Mouse (Mus musculus) embryonic facial prominence, embryonic 13.5 days (tissue): ENCODE data around the gene Slc44a5. TPM values are rescaled to one million over a fixed set of nuclear protein-coding genes. Genes with fewer than 3 reads are reported as not detected.

ENCODE experiments used
- ATAC-seq: fragments of 200-750 bp; cut with Nextera tagmentation; 2 replicates; pipeline ENCODE4 v1.8.0; 2017; ENCODE audit warnings: low read depth; ENCODE audit not compliant: insufficient number of reproducible peaks, insufficient read depth, low FRiP score, low TSS enrichment
- H3K27ac ChIP-seq: fragments of 300-500 bp; sonication (generic); 2 replicates; pipeline ENCODE4 v1.5.1; 2015; ENCODE audit warnings: moderate library complexity, mild to moderate bottlenecking, inconsistent platforms
- H3K27me3 ChIP-seq: fragments of 300-500 bp; sonication (generic); 2 replicates; pipeline ENCODE4 v1.6.1; 2015; ENCODE audit warnings: mild to moderate bottlenecking, inconsistent platforms
- H3K36me3 ChIP-seq: fragments of 300-500 bp; sonication (generic); 2 replicates; pipeline ENCODE4 v1.6.1; 2015; ENCODE audit warnings: mild to moderate bottlenecking, inconsistent platforms
- H3K4me1 ChIP-seq: fragments of 300-500 bp; sonication (generic); 2 replicates; pipeline ENCODE4 v1.6.1; 2015; ENCODE audit warnings: inconsistent platforms
- H3K4me2 ChIP-seq: fragments of 300-500 bp; sonication (generic); 2 replicates; pipeline ENCODE4 v1.6.1; 2015; ENCODE audit warnings: moderate library complexity, mild to moderate bottlenecking, inconsistent platforms
- H3K4me3 ChIP-seq: fragments of 300-500 bp; sonication (generic); 2 replicates; pipeline ENCODE4 v1.5.1; 2015; ENCODE audit warnings: mild to moderate bottlenecking, inconsistent platforms
- H3K9ac ChIP-seq: fragments of 300-500 bp; sonication (generic); 2 replicates; pipeline ENCODE4 v1.6.1; 2015; ENCODE audit warnings: mild to moderate bottlenecking, inconsistent platforms
- H3K9me3 ChIP-seq: fragments of 300-500 bp; sonication (generic); 2 replicates; pipeline ENCODE4 v1.6.1; 2016; ENCODE audit warnings: inconsistent platforms
- whole genome bisulfite sequencing: fragments of 180-500 bp; shearing (Covaris S2); methylation state at CpG from one replicate; pipeline ENCODE4 v1.1.7; 2015; ENCODE audit warnings: mixed read lengths; 5-methylcytosine and 5-hydroxymethylcytosine counted together
- polyA plus RNA-seq: library from polyadenylated mRNA; unstranded; fragments of >200 nt; fragmentation: Nextera tagmentation; extraction: Ambion mirVana; gene quantifications from 2 replicates; pipeline ENCODE4 v1.2.1, GENCODE M21; 2015

Gene Slc44a5
- polyA plus RNA-seq = 2.2 and 2.6 TPM in 2 replicates

DNA sequence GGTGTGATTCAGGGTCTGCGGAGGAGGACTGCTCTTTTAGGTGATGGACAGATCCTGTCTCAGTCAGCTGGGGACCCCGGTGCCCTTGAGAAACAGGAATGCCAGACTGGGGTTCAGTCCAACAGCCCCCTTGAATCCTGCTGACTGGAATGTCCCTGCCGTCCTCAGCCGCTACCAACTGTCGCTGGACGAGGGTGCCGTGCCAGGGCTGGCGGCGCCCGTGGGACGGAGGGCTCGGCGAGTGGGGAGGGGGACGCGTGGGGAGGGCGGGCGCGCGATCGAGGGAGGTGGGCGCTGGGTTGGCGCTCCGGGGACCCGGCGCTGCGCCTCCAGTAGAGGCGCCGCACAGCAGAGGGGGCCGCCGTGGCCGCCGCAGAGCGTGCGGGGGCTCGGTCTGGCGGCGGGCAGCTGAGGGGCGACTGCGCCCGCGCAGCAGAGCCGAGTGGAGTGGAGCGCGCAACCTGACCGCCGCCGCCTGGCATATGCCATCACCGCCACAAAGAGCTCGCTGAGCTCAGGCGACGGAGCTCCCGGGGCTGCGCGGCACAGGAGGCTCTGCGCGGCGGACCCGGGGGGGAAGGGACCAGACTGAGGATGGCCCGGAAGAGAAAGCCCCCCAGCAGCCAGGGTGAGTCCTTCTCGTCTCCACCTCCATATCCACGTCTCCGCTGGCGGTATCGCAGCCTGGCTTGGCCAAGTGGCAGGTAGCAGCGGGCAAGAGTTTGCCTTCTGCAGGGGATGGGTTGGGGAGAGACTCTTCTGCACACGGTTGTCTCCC lies at the start of gene Slc44a5:
Gene Slc44a5 (plus strand): TSS at position 266 of the 778 bp plus-strand sequence.
- H3K4me1 ChIP-seq = peaks cover 13% of the 10 kb centered on the region
- peaks cover 5% of the 10 kb centered on the region; the same call in 1 of the 2 replicates for H3K9me3 ChIP-seq
- peak within 1 kb of the TSS; percentile 63 for H3K4me3 ChIP-seq
- H3K36me3 ChIP-seq = no peaks in the 10 kb centered on the region
- H3K4me2 ChIP-seq = peak within 1 kb of the TSS; percentile 97
- H3K27ac ChIP-seq = no peak within 1 kb of the TSS
- peak within 1 kb of the TSS; percentile 74 for H3K9ac ChIP-seq
- peaks cover 52% of the 10 kb centered on the region for H3K27me3 ChIP-seq
- WGBS = 1% methylated on average over 52 of the region's 66 CpGs
- ATAC-seq = peak; percentile 73

DNA sequence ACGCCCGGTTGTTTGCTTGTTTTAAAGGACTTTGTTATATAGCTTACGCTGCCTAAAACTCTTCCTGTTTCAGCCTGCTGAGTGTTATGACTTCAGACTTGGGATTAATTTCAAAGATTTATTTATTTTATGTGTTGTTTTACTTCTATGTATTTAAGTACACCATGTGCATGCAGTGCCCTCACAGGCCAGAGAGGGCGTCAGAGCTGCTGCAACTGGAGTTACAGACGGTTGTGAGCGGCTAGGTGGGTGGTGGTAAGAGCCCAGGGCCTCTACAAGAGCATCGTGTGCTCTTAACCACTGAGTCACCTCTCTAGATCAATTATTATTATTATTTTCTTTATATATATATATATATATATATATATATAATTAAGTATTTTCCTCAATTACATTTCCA lies 46.9 kb upstream of the Slc44a5 start:
- Histone ChIP-seq H3K9me3 (no peaks in the 10 kb centered on the region), H3K27ac (no peak overlapping the region), H3K4me2 (no peak overlapping the region), H3K4me3 (no peak overlapping the region), H3K4me1 (no peaks in the 10 kb centered on the region), H3K9ac (no peak overlapping the region), H3K27me3 (no peaks in the 10 kb centered on the region), H3K36me3 (peaks cover 70% of the 10 kb centered on the region)
- WGBS = 87% methylated on average over 7 of the region's 7 CpGs
- no peak for ATAC-seq

DNA sequence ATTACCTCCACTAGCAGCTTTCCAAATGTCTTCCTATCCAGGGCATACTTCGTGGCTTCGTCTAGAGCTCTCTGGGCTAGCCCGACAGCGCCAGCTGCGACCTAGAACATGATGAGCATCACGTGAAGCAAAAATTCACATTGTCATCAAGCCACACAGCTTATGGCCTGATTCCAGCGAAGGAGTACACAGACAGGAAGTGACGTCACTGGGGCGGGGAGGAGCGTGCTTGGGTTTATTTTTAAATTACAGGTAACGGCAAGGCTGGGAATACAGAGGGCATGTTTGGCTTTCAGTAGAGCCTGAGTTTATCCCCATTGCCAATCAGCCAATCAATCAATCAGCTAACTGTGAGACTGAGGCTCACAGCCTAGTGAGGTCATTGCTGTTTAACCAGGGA lies 43.7 kb upstream of the Slc44a5 start:
- Histone ChIP-seq H3K36me3 (peaks cover 80% of the 10 kb centered on the region), H3K4me2 (no peak overlapping the region), H3K9me3 (no peaks in the 10 kb centered on the region), H3K27ac (no peak overlapping the region), H3K4me1 (no peaks in the 10 kb centered on the region), H3K27me3 (no peaks in the 10 kb centered on the region), H3K9ac (no peak overlapping the region), H3K4me3 (no peak overlapping the region)
- 93% methylated on average over 11 of the region's 11 CpGs for WGBS
- no peak for ATAC-seq

DNA sequence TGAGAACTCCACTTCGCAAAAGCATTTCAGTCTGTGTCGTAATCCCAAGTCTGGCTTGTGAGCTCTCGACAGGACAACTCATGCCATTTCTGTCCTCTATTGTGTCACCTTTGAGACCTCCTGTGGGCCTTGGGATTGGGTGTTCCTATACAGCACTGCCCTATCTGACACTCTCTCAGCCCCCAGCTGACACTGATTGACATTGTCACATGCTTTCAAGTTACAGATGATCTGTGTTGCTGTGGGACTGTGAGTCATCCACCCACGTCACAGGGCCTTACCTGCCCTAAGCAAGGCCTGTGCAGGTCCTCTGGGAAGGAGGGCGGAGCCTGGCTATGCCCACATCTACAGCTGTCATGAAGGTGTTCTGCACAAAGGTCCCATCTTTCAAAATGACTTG lies 40.8 kb upstream of the Slc44a5 start:
- H3K4me3 ChIP-seq = no peak overlapping the region
- 93% methylated on average over 5 of the region's 5 CpGs for WGBS
- H3K36me3 ChIP-seq = peaks cover 82% of the 10 kb centered on the region
- H3K27me3 ChIP-seq = no peaks in the 10 kb centered on the region
- ATAC-seq = no peak
- H3K27ac ChIP-seq = no peak overlapping the region
- no peaks in the 10 kb centered on the region for H3K4me1 ChIP-seq
- no peak overlapping the region for H3K9ac ChIP-seq
- H3K4me2 ChIP-seq = no peak overlapping the region
- H3K9me3 ChIP-seq = no peaks in the 10 kb centered on the region

DNA sequence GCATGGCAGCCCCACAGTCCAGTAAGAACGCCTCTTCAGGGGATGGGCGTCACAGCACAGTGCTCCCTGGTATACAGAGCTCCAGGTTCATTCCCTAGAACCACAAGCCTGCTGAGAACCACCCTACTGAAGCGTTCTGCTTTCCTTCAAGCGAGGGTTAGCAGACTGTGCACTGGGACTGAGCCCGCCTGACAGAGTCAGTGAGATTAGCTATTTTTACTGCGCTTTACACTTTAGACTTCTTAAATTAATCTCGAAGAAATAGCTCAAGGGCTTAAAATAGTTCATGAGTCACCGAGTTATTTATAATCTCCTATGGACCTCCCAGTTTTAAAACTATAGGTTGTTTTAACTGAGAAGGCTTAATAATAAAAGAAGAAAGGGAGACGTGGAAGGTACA lies 37.4 kb upstream of the Slc44a5 start:
- Histone ChIP-seq H3K36me3 (peaks cover 79% of the 10 kb centered on the region), H3K27ac (no peak overlapping the region), H3K4me2 (no peak overlapping the region), H3K9ac (no peak overlapping the region), H3K9me3 (no peaks in the 10 kb centered on the region), H3K4me1 (no peaks in the 10 kb centered on the region), H3K4me3 (no peak overlapping the region), H3K27me3 (no peaks in the 10 kb centered on the region)
- 92% methylated on average over 9 of the region's 9 CpGs for WGBS
- no peak for ATAC-seq

DNA sequence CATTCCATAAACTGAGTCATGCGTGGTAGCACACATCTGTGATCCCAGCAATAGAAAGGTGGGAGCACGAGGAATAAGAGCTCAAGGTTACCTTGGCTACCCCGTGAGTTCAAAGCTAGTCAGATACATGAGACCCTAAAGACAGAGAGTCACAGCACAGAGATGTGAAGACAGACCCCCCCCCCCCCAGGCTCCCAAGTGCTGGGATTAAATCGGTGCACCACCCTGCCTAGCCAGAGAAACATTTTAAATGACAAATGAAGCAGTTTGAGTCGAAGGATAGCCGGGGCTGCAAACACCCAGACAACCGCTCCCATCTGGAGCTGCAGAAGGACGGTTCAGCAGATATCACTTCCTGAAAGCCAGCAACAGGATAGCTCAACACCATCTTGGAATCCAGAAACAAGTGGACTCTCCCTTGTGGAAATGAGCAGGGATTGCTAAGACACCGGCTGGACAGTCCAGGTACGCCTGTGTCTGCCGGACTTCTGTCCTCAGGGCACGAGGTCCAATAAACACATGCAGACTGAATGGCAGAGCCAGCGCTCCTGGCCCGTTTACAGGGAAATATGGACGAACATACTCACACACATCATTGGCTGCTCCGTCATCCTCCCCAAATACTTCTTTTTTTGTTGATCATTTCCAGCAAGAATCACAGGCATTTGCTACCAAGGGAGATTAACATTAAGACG lies 36.0 kb upstream of the Slc44a5 start:
- H3K36me3 ChIP-seq = peaks cover 67% of the 10 kb centered on the region
- H3K27me3 ChIP-seq = no peaks in the 10 kb centered on the region
- no peak overlapping the region for H3K27ac ChIP-seq
- no peak overlapping the region for H3K9ac ChIP-seq
- H3K4me2 ChIP-seq = no peak overlapping the region
- H3K4me3 ChIP-seq = no peak overlapping the region
- H3K9me3 ChIP-seq = no peaks in the 10 kb centered on the region
- ATAC-seq = no peak
- WGBS = 87% methylated on average over 17 of the region's 17 CpGs
- H3K4me1 ChIP-seq = no peaks in the 10 kb centered on the region; the same call in 1 of the 2 replicates

DNA sequence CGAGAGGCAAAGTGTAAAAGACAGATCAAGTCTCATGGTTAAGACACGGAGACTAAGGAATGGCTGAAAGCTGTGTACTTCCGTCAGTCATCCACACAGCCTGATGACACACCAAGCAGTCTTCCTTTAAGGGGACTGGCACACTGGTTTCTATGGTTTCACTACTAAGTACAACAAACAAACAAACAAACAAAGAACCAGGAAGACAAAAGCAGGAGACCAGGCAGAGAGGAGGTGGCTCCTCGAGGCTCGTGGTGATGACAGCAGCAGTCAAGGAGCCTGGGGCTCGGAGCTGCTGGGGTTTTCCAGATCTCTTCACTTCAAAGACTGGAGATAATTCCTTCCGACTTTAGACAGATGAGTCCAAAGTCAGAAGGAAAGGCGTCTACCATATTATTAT lies 33.2 kb upstream of the Slc44a5 start:
- H3K4me2 ChIP-seq = no peak overlapping the region
- H3K27ac ChIP-seq = no peak overlapping the region
- H3K36me3 ChIP-seq = peaks cover 44% of the 10 kb centered on the region
- ATAC-seq = no peak
- no peak overlapping the region for H3K4me3 ChIP-seq
- H3K27me3 ChIP-seq = no peaks in the 10 kb centered on the region
- H3K4me1 ChIP-seq = peaks cover 11% of the 10 kb centered on the region
- WGBS = 82% methylated on average over 8 of the region's 8 CpGs
- no peaks in the 10 kb centered on the region for H3K9me3 ChIP-seq
- no peak overlapping the region for H3K9ac ChIP-seq

DNA sequence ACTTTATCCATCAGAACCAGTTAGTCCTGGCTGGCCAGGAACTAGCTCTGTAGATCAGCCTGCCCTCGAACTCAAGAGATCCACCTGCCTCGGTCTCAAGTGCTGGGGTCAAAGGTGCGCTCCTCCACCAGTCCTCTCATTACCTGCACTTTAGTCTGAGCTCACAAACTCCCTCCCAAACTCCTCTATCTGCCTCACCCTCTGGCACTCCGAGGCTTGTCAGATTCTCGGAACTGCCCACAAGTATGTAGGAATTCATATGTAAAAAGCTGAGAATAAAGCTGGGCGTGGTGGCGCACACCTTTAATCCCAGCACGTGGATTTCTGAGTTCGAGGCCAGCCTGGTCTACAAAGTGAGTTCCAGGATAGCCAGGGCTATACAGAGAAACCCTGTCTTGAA lies 32.8 kb upstream of the Slc44a5 start:
- H3K4me1 ChIP-seq = peaks cover 15% of the 10 kb centered on the region
- H3K36me3 ChIP-seq = peaks cover 44% of the 10 kb centered on the region
- H3K4me3 ChIP-seq = no peak overlapping the region
- WGBS = 92% methylated on average over 9 of the region's 9 CpGs
- ATAC-seq = no peak
- no peak overlapping the region for H3K27ac ChIP-seq
- H3K9me3 ChIP-seq = no peaks in the 10 kb centered on the region
- no peak overlapping the region for H3K4me2 ChIP-seq
- H3K27me3 ChIP-seq = no peaks in the 10 kb centered on the region
- no peak overlapping the region for H3K9ac ChIP-seq

DNA sequence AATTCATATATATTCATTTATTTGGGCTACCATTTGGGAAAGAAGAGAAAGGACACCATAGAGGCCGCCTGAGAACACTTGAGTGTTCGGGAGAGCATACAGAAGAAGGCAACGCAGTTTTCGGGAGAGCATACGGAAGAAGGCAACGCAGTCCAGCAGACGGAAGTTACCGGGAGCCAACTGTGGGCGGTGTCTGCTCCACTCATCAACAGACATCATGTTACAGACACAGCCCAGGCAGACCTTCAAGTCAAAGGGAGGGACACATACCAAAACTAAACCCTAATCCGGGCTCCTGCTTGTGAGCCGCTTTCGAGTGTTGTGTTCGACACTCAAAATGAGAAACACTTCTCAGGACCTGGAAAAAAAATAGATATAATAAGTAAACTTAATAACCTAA lies 31.6 kb upstream of the Slc44a5 start:
- Histone ChIP-seq H3K27me3 (no peaks in the 10 kb centered on the region), H3K4me2 (no peak overlapping the region), H3K4me1 (peaks cover 15% of the 10 kb centered on the region), H3K4me3 (no peak overlapping the region), H3K27ac (no peak overlapping the region), H3K9me3 (no peaks in the 10 kb centered on the region), H3K9ac (no peak overlapping the region), H3K36me3 (peaks cover 34% of the 10 kb centered on the region)
- ATAC-seq = no peak
- WGBS = 90% methylated on average over 13 of the region's 13 CpGs

DNA sequence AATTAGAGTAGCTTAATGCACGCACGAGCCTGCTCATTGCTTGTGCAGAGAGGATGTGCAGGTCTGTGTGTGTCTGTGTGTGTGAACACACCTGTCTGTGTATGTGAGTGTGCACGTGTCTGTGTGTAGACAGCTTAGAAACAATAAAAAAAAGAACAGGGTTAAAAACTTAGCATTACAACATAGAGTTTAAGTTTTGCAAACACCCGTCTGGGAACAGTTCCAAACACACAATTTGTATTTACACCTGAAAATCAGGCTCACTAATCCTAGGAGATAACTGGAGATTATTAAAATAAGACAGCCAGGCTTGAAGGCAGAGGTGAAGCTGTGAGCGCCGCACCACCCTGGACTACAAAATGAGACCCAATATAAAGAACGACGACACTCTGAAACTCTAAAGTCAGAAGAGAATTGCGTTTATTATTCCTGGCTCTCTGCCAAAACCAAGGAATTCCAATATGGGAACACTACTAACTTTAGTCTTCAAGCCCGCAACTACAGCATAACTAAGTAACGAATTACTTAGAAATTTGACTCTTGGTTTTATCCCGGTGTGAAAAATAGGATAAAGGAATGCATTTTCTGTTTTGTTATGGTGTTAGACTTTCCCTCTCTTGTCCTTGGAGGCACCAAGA lies 30.1 kb upstream of the Slc44a5 start:
- H3K4me3 ChIP-seq = peak overlapping the region; percentile 86

DNA sequence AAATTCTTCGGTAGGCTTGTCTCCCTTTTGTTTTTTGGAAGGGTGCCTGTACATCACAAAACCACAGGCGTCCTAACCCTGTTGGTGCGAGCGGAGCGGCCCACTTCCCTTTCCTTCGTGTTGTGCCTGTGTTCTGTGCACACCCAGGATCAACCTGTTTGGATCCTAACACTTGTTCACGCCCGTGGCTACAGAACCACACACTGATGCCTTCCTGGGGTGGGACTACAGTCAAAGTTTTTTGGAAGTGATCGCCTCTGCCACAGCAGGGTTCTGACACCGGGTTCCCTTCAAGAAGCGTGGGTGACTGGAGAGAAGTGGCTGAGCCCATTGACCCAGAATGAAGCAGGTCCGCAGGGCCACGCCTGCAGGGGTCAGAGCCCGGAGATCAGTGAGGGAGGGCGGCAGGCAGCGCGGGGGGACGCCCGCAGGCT lies 29.3 kb upstream of the Slc44a5 start:
- peak overlapping the region; percentile 86 for H3K4me3 ChIP-seq
- H3K4me1 ChIP-seq = peaks cover 15% of the 10 kb centered on the region
- H3K9ac ChIP-seq = peak overlapping the region; percentile 85
- peaks cover 12% of the 10 kb centered on the region; the same call in 1 of the 2 replicates for H3K36me3 ChIP-seq
- ATAC-seq = peak; percentile 33
- H3K27me3 ChIP-seq = no peaks in the 10 kb centered on the region
- peak overlapping the region; percentile 89 for H3K27ac ChIP-seq
- peak overlapping the region; percentile 74 for H3K4me2 ChIP-seq
- under 1% methylated on average over 19 of the region's 19 CpGs for WGBS
- H3K9me3 ChIP-seq = no peaks in the 10 kb centered on the region

More for the DNA sequence above, 30.1 kb upstream of the Slc44a5 start:
- Histone ChIP-seq H3K4me1 (peaks cover 15% of the 10 kb centered on the region), H3K27ac (peak overlapping the region; percentile 89), H3K4me2 (peak overlapping the region; percentile 74), H3K9ac (no peak overlapping the region), H3K36me3 (peaks cover 20% of the 10 kb centered on the region), H3K27me3 (no peaks in the 10 kb centered on the region), H3K9me3 (no peaks in the 10 kb centered on the region)
- WGBS = 21% methylated on average over 12 of the region's 12 CpGs
- ATAC-seq = no peak
